Mouse (Mus musculus) brain, embryonic 14.5 days (tissue): Measurements from ENCODE around the gene Zfp764.

Experiments used
- CTCF ChIP-seq: fragments of 200-500 bp; IDR thresholded peaks from 2 replicates; pipeline ENCODE4 v1.5.1; 2012; ENCODE audit warnings: inconsistent platforms, mild to moderate bottlenecking, moderate library complexity, borderline replicate concordance; ENCODE audit not compliant: insufficient read depth, insufficient read length; ENCODE audit errors: extremely low read depth
- POLR2A ChIP-seq: fragments of 200-500 bp; IDR thresholded peaks from 2 replicates; pipeline ENCODE4 v1.6.1; 2012; ENCODE audit warnings: mild to moderate bottlenecking, inconsistent platforms, borderline replicate concordance; ENCODE audit not compliant: poor library complexity, insufficient read depth, insufficient read length, severe bottlenecking; ENCODE audit errors: extremely low read depth

- TF ChIP-seq CTCF (no peak), POLR2A (no peak)
Measured at GRCm38 (mm10) chr7:127435206-127435605, 28.6 kb upstream of the Zfp764 start.
